In genomic region chr4:125534991-125535401, GRCm38 (mm10) we compare ENCODE assay signal across 13 mouse cellular contexts. TPM values are rescaled to one million over a fixed set of nuclear protein-coding genes. Genes with fewer than 3 reads are reported as not detected.
DNase-seq lines count a peak whose midpoint lies in the region; ATAC-seq and TF ChIP-seq lines count a peak whose summit lies in the region.
"Had no signal": no experiment of that assay in that cellular context is flagged by ENCODE, and none has a peak within 500 bp of the region (broad histone marks: within the 10 kb centered on the region; RNA-seq: fewer than 3 reads in every experiment).

No protein-coding gene starts in this region.

- no peaks in the 10 kb centered on the region for H3K36me3 ChIP-seq in forebrain, postnatal 0 days (ENCODE audit: insufficient read depth)
- no peaks in the 10 kb centered on the region for H3K36me3 ChIP-seq in neural tube, embryonic 15.5 days

- H3K4me3 ChIP-seq in forebrain, postnatal 0 days (ENCODE audit: low read depth, low read length): no peak overlapping the region
- no peak overlapping the region for H3K4me3 ChIP-seq in neural tube, embryonic 15.5 days (replicated peaks)

- peaks cover 4% of the 10 kb centered on the region; the same call in 1 of the 2 replicates for H3K4me1 ChIP-seq in forebrain, postnatal 0 days (ENCODE audit: insufficient read depth)
- H3K4me1 ChIP-seq in neural tube, embryonic 15.5 days: peaks cover 31% of the 10 kb centered on the region

- H3K27ac ChIP-seq in forebrain, postnatal 0 days (ENCODE audit: low read depth, low read length): peak overlapping the region; percentile 57; the same call in 1 of the 2 replicates
- H3K27ac ChIP-seq in neural tube, embryonic 15.5 days (replicated peaks): peak overlapping the region; percentile 54; the same call in 1 of the 2 replicates

- peak; percentile 72 for DNase-seq in embryo, embryonic 11 days
- DNase-seq in forebrain, postnatal 0 days: peak; percentile 51
- DNase-seq in mesoderm, embryonic 11.5 days (ENCODE audit: low read depth, low spot score): peak; percentile 69
- no peak for DNase-seq in thymus, postnatal 0 days (ENCODE audit: low spot score)
- DNase-seq in cerebellum, adult 9-11 months: no peak
- DNase-seq in adrenal gland, postnatal 4 days (ENCODE audit: low spot score in 2 of 2): no peak
- no peak for DNase-seq in kidney, adult 18-20 months
- DNase-seq: heart, postnatal 36 days; kidney, postnatal 36 days; thymus, postnatal 36 days had no signal

- no peak overlapping the region for H3K9ac ChIP-seq in forebrain, postnatal 0 days
- no peak overlapping the region for H3K9ac ChIP-seq in neural tube, embryonic 15.5 days (replicated peaks)

- WGBS in forebrain, postnatal 0 days: 5% methylated on average over 11 of the region's 11 CpGs
- 3% methylated on average over 11 of the region's 11 CpGs for WGBS in neural tube, embryonic 15.5 days

- TF ChIP-seq CTCF in forebrain, postnatal 0 days (IDR thresholded peaks at IDR 0.05; ENCODE audit: low read depth): no peak

- no peaks in the 10 kb centered on the region for H3K27me3 ChIP-seq in forebrain, postnatal 0 days (ENCODE audit: insufficient read depth, low read length)
- peaks cover 32% of the 10 kb centered on the region for H3K27me3 ChIP-seq in neural tube, embryonic 15.5 days (replicated peaks)

- no peaks in the 10 kb centered on the region for H3K9me3 ChIP-seq in forebrain, postnatal 0 days (ENCODE audit: low read length)
- H3K9me3 ChIP-seq in neural tube, embryonic 15.5 days (replicated peaks): no peaks in the 10 kb centered on the region

- H3K4me2 ChIP-seq in forebrain, postnatal 0 days (ENCODE audit: low read depth): no peak overlapping the region
- peak overlapping the region; percentile 9; the same call in 1 of the 2 replicates for H3K4me2 ChIP-seq in neural tube, embryonic 15.5 days

- peak; percentile 87 for ATAC-seq in forebrain, postnatal 0 days
- peak; percentile 43; the same call in 1 of the 2 replicates for ATAC-seq in neural tube, embryonic 15.5 days (ENCODE audit: low FRiP score)
- ATAC-seq: lung, postnatal 0 days had no signal

RNA-seq across cellular contexts. Expression of gene Grik3, which starts 44.5 kb away (rescaled TPM):
- 21.5 and 23.1 TPM in 2 replicates for total RNA-seq in forebrain, postnatal 0 days (2014; rRNA removed)
- polyA plus RNA-seq in forebrain, postnatal 0 days (2015; fragmentation: Nextera tagmentation; extraction: Ambion mirVana): 2.8 and 4.3 TPM in 2 replicates
- polyA plus RNA-seq in neural tube, embryonic 15.5 days (2015; fragmentation: Nextera tagmentation; extraction: Ambion mirVana): 4.0 and 4.4 TPM in 2 replicates
- polyA plus RNA-seq in thymus, postnatal 0 days (2015; fragmentation: Nextera tagmentation; extraction: Ambion mirVana): 0.03 TPM in 1 of 2 replicates, not detected in the other
- total RNA-seq in adrenal gland, postnatal 4 days (2021): under 1 TPM; 0.79 to 0.81 TPM
- total RNA-seq: granulocyte monocyte progenitor cell, adult 5-6 weeks had no signal
- polyA plus RNA-seq: lung, postnatal 0 days had no signal

Comparison
In these comparisons a context has a peak if more than half of its experiments do, and no peak if none do; other contexts are left out.
1. DNase-seq: peak in embryo, embryonic 11 days (single experiment), forebrain, postnatal 0 days (single experiment) and mesoderm, embryonic 11.5 days (single experiment); none in thymus, postnatal 0 days (single experiment), cerebellum, adult 9-11 months (single experiment), adrenal gland, postnatal 4 days (0 of 2) and kidney, adult 18-20 months (single experiment).